Mouse (Mus musculus): ENCODE data around the gene Fam13c. TPM values are rescaled to one million over a fixed set of nuclear protein-coding genes. Genes with fewer than 3 reads are reported as not detected.

Fam13c gene
- total RNA-seq, 1 experiment, result 4.0 TPM

- TF ChIP-seq MAFK (IDR thresholded peaks at IDR 0.05; ENCODE audit: insufficient read depth, low read depth, low read length) (no peak), ZNF384 (IDR thresholded peaks at IDR 0.05; ENCODE audit: low read depth, low read length) (no peak), ZC3H11A (IDR thresholded peaks at IDR 0.05; ENCODE audit: borderline replicate concordance, low read depth, low read length) (no peak), CHD2 (IDR thresholded peaks at IDR 0.05; ENCODE audit: low read depth, low read length) (no peak), HCFC1 (IDR thresholded peaks at IDR 0.05; ENCODE audit: borderline replicate concordance, insufficient read depth, low read length) (no peak)
- Histone ChIP-seq H3K9me3 (ENCODE audit: control insufficient read depth, insufficient read depth, low read depth, low read length) (no peaks in the 10 kb centered on the region), H3K4me1 (ENCODE audit: control insufficient read depth in 2 of 2, insufficient read depth in 2 of 2, low read length in 2 of 2, poor library complexity in 1 of 2) (no peaks in the 10 kb centered on the region), H3K36me3 (ENCODE audit: control insufficient read depth, insufficient read depth, low read length, poor library complexity, severe bottlenecking) (no peaks in the 10 kb centered on the region; the same call in 1 of the 2 replicates), H3K9ac (ENCODE audit: insufficient read depth, low read depth, low read length, poor library complexity, severe bottlenecking) (no peak overlapping the region), H3K4me3 (ENCODE audit: insufficient read depth in 1 of 2, low read depth in 1 of 2, low read length in 2 of 2, poor library complexity in 1 of 2, severe bottlenecking in 1 of 2) (no peak overlapping the region), H3K27ac (ENCODE audit: insufficient read depth, low read depth, low read length, poor library complexity, severe bottlenecking) (no peak overlapping the region)
- in situ Hi-C loops (cut with MboI; ENCODE audit: low sequenced_read_pairs in 2 of 2, unreplicated experiment in 2 of 2), result no loop called here
- no peak for DNase-seq (ENCODE audit: low read depth, low spot score)
Measured at GRCm38 (mm10) chr10:70533301-70533781, 93.1 kb downstream of the Fam13c start.

GRCm38 (mm10) chr10:70533986-70534385, 93.7 kb downstream of the Fam13c start:
- no peak overlapping the region for H3K27ac ChIP-seq (ENCODE audit: insufficient read depth, low read depth, low read length, poor library complexity, severe bottlenecking)

GRCm38 (mm10) chr10:70534571-70534970, 94.3 kb downstream of the Fam13c start:
- Histone ChIP-seq H3K27ac (ENCODE audit: insufficient read depth, low read depth, low read length, poor library complexity, severe bottlenecking) (no peak overlapping the region), H3K9ac (ENCODE audit: insufficient read depth, low read depth, low read length, poor library complexity, severe bottlenecking) (no peak overlapping the region), H3K9me3 (ENCODE audit: control insufficient read depth, insufficient read depth, low read depth, low read length) (no peaks in the 10 kb centered on the region), H3K4me3 (ENCODE audit: insufficient read depth in 1 of 2, low read depth in 1 of 2, low read length in 2 of 2, poor library complexity in 1 of 2, severe bottlenecking in 1 of 2) (no peak overlapping the region), H3K36me3 (ENCODE audit: control insufficient read depth, insufficient read depth, low read length, poor library complexity, severe bottlenecking) (no peaks in the 10 kb centered on the region; the same call in 1 of the 2 replicates), H3K4me1 (ENCODE audit: control insufficient read depth in 2 of 2, insufficient read depth in 2 of 2, low read length in 2 of 2, poor library complexity in 1 of 2) (no peaks in the 10 kb centered on the region; a peak in 1 of 4 replicates)
- no peak for TF ChIP-seq MAFK (IDR thresholded peaks at IDR 0.05; ENCODE audit: insufficient read depth, low read depth, low read length)
- no peak for TF ChIP-seq HCFC1 (IDR thresholded peaks at IDR 0.05; ENCODE audit: borderline replicate concordance, insufficient read depth, low read length)
- no peak for TF ChIP-seq ZNF384 (IDR thresholded peaks at IDR 0.05; ENCODE audit: low read depth, low read length)
- DNase-seq (ENCODE audit: low read depth, low spot score), result no peak
- in situ Hi-C loops (cut with MboI; ENCODE audit: low sequenced_read_pairs in 2 of 2, unreplicated experiment in 2 of 2), result no loop called here

More at GRCm38 (mm10) chr10:70533986-70534385, 93.7 kb downstream of the Fam13c start:
- TF ChIP-seq MAFK (IDR thresholded peaks at IDR 0.05; ENCODE audit: insufficient read depth, low read depth, low read length) (no peak), ZNF384 (IDR thresholded peaks at IDR 0.05; ENCODE audit: low read depth, low read length) (no peak), CHD2 (IDR thresholded peaks at IDR 0.05; ENCODE audit: low read depth, low read length) (no peak), ZC3H11A (IDR thresholded peaks at IDR 0.05; ENCODE audit: borderline replicate concordance, low read depth, low read length) (no peak), HCFC1 (IDR thresholded peaks at IDR 0.05; ENCODE audit: borderline replicate concordance, insufficient read depth, low read length) (no peak)
- Histone ChIP-seq H3K4me1 (ENCODE audit: control insufficient read depth in 2 of 2, insufficient read depth in 2 of 2, low read length in 2 of 2, poor library complexity in 1 of 2) (no peaks in the 10 kb centered on the region), H3K9ac (ENCODE audit: insufficient read depth, low read depth, low read length, poor library complexity, severe bottlenecking) (no peak overlapping the region), H3K4me3 (ENCODE audit: insufficient read depth in 1 of 2, low read depth in 1 of 2, low read length in 2 of 2, poor library complexity in 1 of 2, severe bottlenecking in 1 of 2) (no peak overlapping the region), H3K9me3 (ENCODE audit: control insufficient read depth, insufficient read depth, low read depth, low read length) (no peaks in the 10 kb centered on the region), H3K36me3 (ENCODE audit: control insufficient read depth, insufficient read depth, low read length, poor library complexity, severe bottlenecking) (no peaks in the 10 kb centered on the region; the same call in 1 of the 2 replicates)
- DNase-seq (ENCODE audit: low read depth, low spot score), result no peak
- in situ Hi-C loops (cut with MboI; ENCODE audit: low sequenced_read_pairs in 2 of 2, unreplicated experiment in 2 of 2), result no loop called here

GRCm38 (mm10) chr10:70535401-70535800, 95.1 kb downstream of the Fam13c start:
- H3K9ac ChIP-seq (ENCODE audit: insufficient read depth, low read depth, low read length, poor library complexity, severe bottlenecking), result no peak overlapping the region
- H3K27ac ChIP-seq (ENCODE audit: insufficient read depth, low read depth, low read length, poor library complexity, severe bottlenecking), result no peak overlapping the region
- no peaks in the 10 kb centered on the region; a peak in 1 of 4 replicates for H3K4me1 ChIP-seq (ENCODE audit: control insufficient read depth in 2 of 2, insufficient read depth in 2 of 2, low read length in 2 of 2, poor library complexity in 1 of 2)
- no peaks in the 10 kb centered on the region for H3K9me3 ChIP-seq (ENCODE audit: control insufficient read depth, insufficient read depth, low read depth, low read length)
- DNase-seq (ENCODE audit: low read depth, low spot score), result no peak
- no peak overlapping the region for H3K4me3 ChIP-seq (ENCODE audit: insufficient read depth in 1 of 2, low read depth in 1 of 2, low read length in 2 of 2, poor library complexity in 1 of 2, severe bottlenecking in 1 of 2)
- in situ Hi-C loops (cut with MboI; ENCODE audit: low sequenced_read_pairs in 2 of 2, unreplicated experiment in 2 of 2), result no loop called here
- TF ChIP-seq CHD2 (IDR thresholded peaks at IDR 0.05; ENCODE audit: low read depth, low read length) (no peak), ZNF384 (IDR thresholded peaks at IDR 0.05; ENCODE audit: low read depth, low read length) (no peak), MAFK (IDR thresholded peaks at IDR 0.05; ENCODE audit: insufficient read depth, low read depth, low read length) (no peak), HCFC1 (IDR thresholded peaks at IDR 0.05; ENCODE audit: borderline replicate concordance, insufficient read depth, low read length) (no peak), ZC3H11A (IDR thresholded peaks at IDR 0.05; ENCODE audit: borderline replicate concordance, low read depth, low read length) (no peak)
- no peaks in the 10 kb centered on the region; the same call in 1 of the 2 replicates for H3K36me3 ChIP-seq (ENCODE audit: control insufficient read depth, insufficient read depth, low read length, poor library complexity, severe bottlenecking)

GRCm38 (mm10) chr10:70537694-70538093, 97.4 kb downstream of the Fam13c start:
- H3K9me3 ChIP-seq (ENCODE audit: control insufficient read depth, insufficient read depth, low read depth, low read length), result no peaks in the 10 kb centered on the region
- DNase-seq (ENCODE audit: low read depth, low spot score), result no peak
- H3K4me3 ChIP-seq (ENCODE audit: insufficient read depth in 1 of 2, low read depth in 1 of 2, low read length in 2 of 2, poor library complexity in 1 of 2, severe bottlenecking in 1 of 2), result no peak overlapping the region
- no peak overlapping the region for H3K9ac ChIP-seq (ENCODE audit: insufficient read depth, low read depth, low read length, poor library complexity, severe bottlenecking)
- in situ Hi-C loops (cut with MboI; ENCODE audit: low sequenced_read_pairs in 2 of 2, unreplicated experiment in 2 of 2), result no loop called here
- H3K36me3 ChIP-seq (ENCODE audit: control insufficient read depth, insufficient read depth, low read length, poor library complexity, severe bottlenecking), result no peaks in the 10 kb centered on the region; the same call in 1 of the 2 replicates
- no peak overlapping the region for H3K27ac ChIP-seq (ENCODE audit: insufficient read depth, low read depth, low read length, poor library complexity, severe bottlenecking)
- TF ChIP-seq ZC3H11A (IDR thresholded peaks at IDR 0.05; ENCODE audit: borderline replicate concordance, low read depth, low read length), result no peak
- TF ChIP-seq CHD2 (IDR thresholded peaks at IDR 0.05; ENCODE audit: low read depth, low read length), result no peak
- no peak for TF ChIP-seq ZNF384 (IDR thresholded peaks at IDR 0.05; ENCODE audit: low read depth, low read length)
- TF ChIP-seq MAFK (IDR thresholded peaks at IDR 0.05; ENCODE audit: insufficient read depth, low read depth, low read length), result no peak
- TF ChIP-seq HCFC1 (IDR thresholded peaks at IDR 0.05; ENCODE audit: borderline replicate concordance, insufficient read depth, low read length), result no peak
- H3K4me1 ChIP-seq (ENCODE audit: control insufficient read depth in 2 of 2, insufficient read depth in 2 of 2, low read length in 2 of 2, poor library complexity in 1 of 2), result no peaks in the 10 kb centered on the region; a peak in 1 of 4 replicates

Data from ES-E14 (cell line).